Mouse (Mus musculus): ENCODE results near the gene H2-DMb2.

GRCm38 (mm10) chr17:34198521-34198912, 55.4 kb downstream of the H2-DMb2 start:
- no peak for TF ChIP-seq CTCF (IDR thresholded peaks at IDR 0.05; ENCODE audit: borderline replicate concordance, control insufficient read depth, extremely low read depth, insufficient read depth, low read length, poor library complexity)
- no peak; the same call in 1 of the 2 replicates for TF ChIP-seq POLR2A (IDR thresholded peaks at IDR 0.05; ENCODE audit: control insufficient read depth, extremely low read depth, insufficient read depth, low read length, poor library complexity)

All from thymus, adult 2 months (tissue).